Mouse (Mus musculus): Measurements from ENCODE around the gene Bmi1.

DNA sequence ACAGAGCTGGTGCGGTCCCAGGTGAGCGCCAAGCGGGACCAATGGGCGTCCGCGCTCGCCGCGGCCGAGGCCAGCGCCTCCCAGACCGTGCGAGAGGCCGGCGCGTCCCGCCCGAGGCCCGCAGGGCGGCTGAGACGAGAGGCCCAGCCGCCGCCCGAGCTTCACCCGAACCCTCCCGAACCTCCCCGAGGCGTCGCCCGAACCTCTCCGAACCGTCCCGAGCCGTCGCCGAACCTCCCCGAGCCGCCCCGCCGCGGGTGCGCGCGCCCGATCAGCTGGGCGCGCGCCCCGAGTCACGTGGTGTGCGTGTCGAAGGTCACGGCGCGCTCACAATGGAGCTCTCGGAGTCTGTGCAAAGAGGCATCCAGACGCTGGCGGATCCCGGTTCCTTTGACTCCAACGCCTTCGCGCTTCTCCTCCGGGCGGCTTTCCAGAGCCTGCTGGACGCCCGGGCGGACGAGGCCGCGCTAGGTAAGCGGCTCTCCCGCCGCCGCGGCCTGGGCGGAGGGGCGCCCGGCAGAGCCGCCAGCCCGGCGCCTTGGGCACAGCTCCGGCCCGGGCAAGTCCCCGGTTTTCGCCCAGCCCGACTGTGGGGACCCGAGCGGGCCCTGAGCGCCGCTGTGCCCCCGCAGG is 4.6 kb upstream of the Bmi1 start, which contains the start of gene Commd3:
- TF ChIP-seq ZNF384 (IDR thresholded peaks at IDR 0.05; ENCODE audit: low read depth, low read length) (no peak), ZC3H11A (IDR thresholded peaks at IDR 0.05; ENCODE audit: borderline replicate concordance, low read depth, low read length) (no peak)

Measured in ES-E14 (cell line).